Mouse (Mus musculus) liver, adult 2 months (tissue): ENCODE measurements around the gene Pnn.

Experiments used
- CTCF ChIP-seq: fragments of 200-500 bp; IDR thresholded peaks from 2 replicates; pipeline ENCODE4 v1.5.1; 2011; ENCODE audit warnings: low read depth, low read length, control low read depth
- POLR2A ChIP-seq: fragments of 200-500 bp; IDR thresholded peaks from 2 replicates; pipeline ENCODE4 v1.6.1; 2011; ENCODE audit warnings: low read length, control low read depth; ENCODE audit not compliant: insufficient read depth; ENCODE audit errors: extremely low read depth

- TF ChIP-seq CTCF (no peak), POLR2A (no peak)
Observed at GRCm38 (mm10) chr12:59019891-59020290, 46.8 kb upstream of the Pnn start.
